9 mouse cellular contexts compared by ENCODE assay signal in genomic region chr14:34867266-34867665, GRCm38 (mm10). TPM values are rescaled to one million over a fixed set of nuclear protein-coding genes. Genes with fewer than 3 reads are reported as not detected.
A peak's percentile ranks its signal among the peaks of the same experiment; 100 is the strongest.
DNase-seq lines count a peak whose midpoint lies in the region; ATAC-seq and TF ChIP-seq lines count a peak whose summit lies in the region.
"Had no signal": no experiment of that assay in that cellular context is flagged by ENCODE, and none has a peak within 500 bp of the region (broad histone marks: within the 10 kb centered on the region; RNA-seq: fewer than 3 reads in every experiment).

No protein-coding gene starts in this region.

- H3K4me1 ChIP-seq in intestine, embryonic 14.5 days (replicated peaks; ENCODE audit: control insufficient read depth, insufficient read depth, low read length): no peaks in the 10 kb centered on the region
- no peaks in the 10 kb centered on the region for H3K4me1 ChIP-seq in intestine, embryonic 15.5 days (replicated peaks)
- no peaks in the 10 kb centered on the region for H3K4me1 ChIP-seq in MEL (ENCODE audit: control insufficient read depth in 1 of 2, insufficient read depth in 2 of 2, low read length in 2 of 2)
- no peaks in the 10 kb centered on the region for H3K4me1 ChIP-seq in limb, embryonic 11.5 days (ENCODE audit: control insufficient read depth, insufficient read depth, low read length)
- H3K4me1 ChIP-seq: megakaryocyte, embryonic 14.5 days had no signal

- 22% methylated on average over 5 of the region's 5 CpGs for WGBS in intestine, embryonic 14.5 days
- 27% methylated on average over 5 of the region's 5 CpGs for WGBS in intestine, embryonic 15.5 days
- WGBS in limb, embryonic 11.5 days: 22% methylated on average over 5 of the region's 5 CpGs

- H3K79me2 ChIP-seq in MEL (ENCODE audit: control insufficient read depth, insufficient read depth, low read length, poor library complexity): no peaks in the 10 kb centered on the region

- no peak for TF ChIP-seq EP300 in MEL (IDR thresholded peaks at IDR 0.05; ENCODE audit: low read depth in 1 of 2, low read length in 2 of 2)

- H3K36me3 ChIP-seq in intestine, embryonic 14.5 days (ENCODE audit: control insufficient read depth, insufficient read depth, low read length): no peaks in the 10 kb centered on the region
- H3K36me3 ChIP-seq in intestine, embryonic 15.5 days: no peaks in the 10 kb centered on the region
- H3K36me3 ChIP-seq in MEL (ENCODE audit: control insufficient read depth in 1 of 2, insufficient read depth in 2 of 2, low read length in 2 of 2): no peaks in the 10 kb centered on the region
- no peaks in the 10 kb centered on the region for H3K36me3 ChIP-seq in limb, embryonic 11.5 days (ENCODE audit: control insufficient read depth, insufficient read depth, low read length)

- H3K9ac ChIP-seq in intestine, embryonic 14.5 days (ENCODE audit: low read length): no peak overlapping the region
- no peak overlapping the region for H3K9ac ChIP-seq in intestine, embryonic 15.5 days
- H3K9ac ChIP-seq in MEL (ENCODE audit: control insufficient read depth, low read depth, low read length, poor library complexity, severe bottlenecking): no peak overlapping the region
- H3K9ac ChIP-seq in limb, embryonic 11.5 days (ENCODE audit: low read length): no peak overlapping the region

- H3K27ac ChIP-seq in intestine, embryonic 14.5 days (ENCODE audit: low read depth): no peak overlapping the region
- H3K27ac ChIP-seq in intestine, embryonic 15.5 days: no peak overlapping the region
- H3K27ac ChIP-seq in MEL (ENCODE audit: control insufficient read depth, low read depth, low read length): no peak overlapping the region
- H3K27ac ChIP-seq in limb, embryonic 11.5 days (replicated peaks; ENCODE audit: low read depth, low read length): no peak overlapping the region

- peak; percentile 88 for DNase-seq in intestine, embryonic 14.5 days (ENCODE audit: low spot score)
- peak; percentile 38 for DNase-seq in MEL (ENCODE audit: low read depth, low spot score)
- DNase-seq in c-Kit-positive CD71-negative TER-119-negative erythroid progenitor cells, embryonic 14.5 days (ENCODE audit: low read depth): peak; percentile 3
- peak; percentile 86 for DNase-seq in limb, embryonic 11.5 days (ENCODE audit: low spot score)
- no peak for DNase-seq in right cerebral cortex, postnatal 10 days (ENCODE audit: low spot score in 2 of 2)
- DNase-seq in cerebellum, postnatal 25 days: no peak
- no peak for DNase-seq in layer of hippocampus, adult 8-10 months (ENCODE audit: low spot score in 2 of 2)

- TF ChIP-seq RAD21 in MEL (IDR thresholded peaks at IDR 0.05; ENCODE audit: low read depth, low read length): no peak

- H3K4me2 ChIP-seq in intestine, embryonic 14.5 days (ENCODE audit: low read length): no peak overlapping the region
- no peak overlapping the region for H3K4me2 ChIP-seq in intestine, embryonic 15.5 days (replicated peaks)
- H3K4me2 ChIP-seq in limb, embryonic 11.5 days (ENCODE audit: low read depth, severe bottlenecking): no peak overlapping the region

- no peak for ATAC-seq in intestine, embryonic 14.5 days (replicated peaks; ENCODE audit: low FRiP score, low TSS enrichment, low read depth)
- ATAC-seq in intestine, embryonic 15.5 days: no peak
- no peak for ATAC-seq in limb, embryonic 11.5 days (ENCODE audit: insufficient number of reproducible peaks, low FRiP score, low TSS enrichment, low read depth)

- no peaks in the 10 kb centered on the region for H3K9me3 ChIP-seq in intestine, embryonic 14.5 days (ENCODE audit: control insufficient read depth, low read length)
- no peaks in the 10 kb centered on the region for H3K9me3 ChIP-seq in intestine, embryonic 15.5 days
- H3K9me3 ChIP-seq in MEL (replicated peaks; ENCODE audit: insufficient read depth, low read length): no peaks in the 10 kb centered on the region
- H3K9me3 ChIP-seq in limb, embryonic 11.5 days (ENCODE audit: control insufficient read depth, low read length): no peaks in the 10 kb centered on the region
- H3K9me3 ChIP-seq: megakaryocyte, embryonic 14.5 days had no signal

- H3K27me3 ChIP-seq in intestine, embryonic 14.5 days (replicated peaks; ENCODE audit: control insufficient read depth, insufficient read depth, low read length): no peaks in the 10 kb centered on the region
- no peaks in the 10 kb centered on the region for H3K27me3 ChIP-seq in intestine, embryonic 15.5 days (replicated peaks)
- H3K27me3 ChIP-seq in MEL (ENCODE audit: control insufficient read depth in 1 of 2, insufficient read depth in 2 of 2, low read length in 2 of 2): no peaks in the 10 kb centered on the region
- no peaks in the 10 kb centered on the region for H3K27me3 ChIP-seq in limb, embryonic 11.5 days (ENCODE audit: control insufficient read depth, insufficient read depth, low read length)
- H3K27me3 ChIP-seq: megakaryocyte, embryonic 14.5 days had no signal

- no peak overlapping the region for H3K4me3 ChIP-seq in intestine, embryonic 14.5 days (ENCODE audit: low read depth, low read length)
- H3K4me3 ChIP-seq in intestine, embryonic 15.5 days (replicated peaks): no peak overlapping the region
- no peak overlapping the region for H3K4me3 ChIP-seq in MEL (ENCODE audit: control insufficient read depth in 1 of 2, insufficient read depth in 1 of 2, low read depth in 2 of 2, low read length in 2 of 2)
- no peak overlapping the region for H3K4me3 ChIP-seq in limb, embryonic 11.5 days (ENCODE audit: low read depth, low read length)
- H3K4me3 ChIP-seq: megakaryocyte, embryonic 14.5 days had no signal

- TF ChIP-seq POLR2A in MEL (IDR thresholded peaks at IDR 0.05; ENCODE audit: control insufficient read depth in 1 of 2, insufficient read depth in 1 of 2, low read depth in 1 of 2, low read length in 2 of 2, poor library complexity in 1 of 2): no peak

- no peak for TF ChIP-seq CTCF in MEL (IDR thresholded peaks at IDR 0.05 in 2 of 3, conservative IDR thresholded peaks at IDR 0.05 in 1 of 3; ENCODE audit: control insufficient read depth in 1 of 3, insufficient read depth in 1 of 3, low read depth in 2 of 3, low read length in 3 of 3, poor library complexity in 1 of 3, severe bottlenecking in 1 of 3)

TF ChIP-seq in MEL, 35 proteins besides CTCF, POLR2A, EP300 and RAD21:
- TF ChIP-seq POLR2AphosphoS5 (IDR thresholded peaks at IDR 0.05; ENCODE audit: borderline replicate concordance, low read depth, low read length) (no peak), NRF1 (IDR thresholded peaks at IDR 0.05; ENCODE audit: insufficient read depth, low read depth, low read length, poor library complexity, severe bottlenecking) (no peak), NELFE (IDR thresholded peaks at IDR 0.05; ENCODE audit: low read depth, low read length) (no peak), MAFK (IDR thresholded peaks at IDR 0.05; ENCODE audit: borderline replicate concordance, low read depth, low read length) (no peak), UBTF (IDR thresholded peaks at IDR 0.05; ENCODE audit: borderline replicate concordance, insufficient read depth, low read depth, low read length) (no peak), MYB (IDR thresholded peaks at IDR 0.05; ENCODE audit: low read depth, low read length) (no peak), HCFC1 (IDR thresholded peaks at IDR 0.05; ENCODE audit: low read depth, low read length) (no peak), ZMIZ1 (IDR thresholded peaks at IDR 0.05; ENCODE audit: low read depth, low read length) (no peak), ZC3H11A (IDR thresholded peaks at IDR 0.05; ENCODE audit: low read depth, low read length) (no peak), ZNF384 (IDR thresholded peaks at IDR 0.05; ENCODE audit: low read depth, low read length) (no peak), MEF2A (IDR thresholded peaks at IDR 0.05; ENCODE audit: extremely low read depth, insufficient replicate concordance, low read depth, low read length, poor library complexity, severe bottlenecking) (no peak), ZKSCAN1 (IDR thresholded peaks at IDR 0.05; ENCODE audit: low read depth, low read length) (no peak), GATA1 (IDR thresholded peaks at IDR 0.05; ENCODE audit: low read depth, low read length) (no peak), MAX (IDR thresholded peaks at IDR 0.05; ENCODE audit: low read length) (no peak), TBP (IDR thresholded peaks at IDR 0.05; ENCODE audit: low read depth, low read length) (no peak), SIN3A (IDR thresholded peaks at IDR 0.05; ENCODE audit: low read length) (no peak), KAT2A (conservative IDR thresholded peaks at IDR 0.05; ENCODE audit: low read depth, low read length) (no peak), GABPA (IDR thresholded peaks at IDR 0.05; ENCODE audit: low read depth, low read length) (no peak), SMC3 (IDR thresholded peaks at IDR 0.05; ENCODE audit: low read depth, low read length) (no peak)

RNA-seq across cellular contexts. Expression of gene Grid1, which starts 47.4 kb away (rescaled TPM):
- 0.34 and 0.49 TPM in 2 replicates for polyA plus RNA-seq in intestine, embryonic 14.5 days (2014; fragmentation: Nextera tagmentation; extraction: Ambion mirVana)
- 0.33 and 0.41 TPM in 2 replicates for polyA plus RNA-seq in intestine, embryonic 15.5 days (2015; fragmentation: Nextera tagmentation; extraction: Ambion mirVana)
- total RNA-seq in MEL (2012; rRNA removed): not detected in 2 replicates
- not detected for polyA plus RNA-seq in MEL (2012; ENCODE audit: insufficient read depth in 1 of 2, insufficient read length in 2 of 2, low read depth in 1 of 2, low replicate concordance in 2 of 2, missing spikeins in 1 of 2)
- 0.17 TPM in 1 of 2 replicates, not detected in the other for polyA plus RNA-seq in limb, embryonic 11.5 days (2014; fragmentation: Nextera tagmentation; extraction: Ambion mirVana)
- total RNA-seq in layer of hippocampus, adult 8-10 months (2022): 10 to 100 TPM; 50.8 to 58.6 (median 55.0) TPM

Comparison
In these comparisons a context has a peak if more than half of its experiments do, and no peak if none do; other contexts are left out.
1. DNase-seq: peak in intestine, embryonic 14.5 days (single experiment), MEL (single experiment), c-Kit-positive CD71-negative TER-119-negative erythroid progenitor cells, embryonic 14.5 days (single experiment) and limb, embryonic 11.5 days (single experiment); none in right cerebral cortex, postnatal 10 days (0 of 2), cerebellum, postnatal 25 days (0 of 2) and layer of hippocampus, adult 8-10 months (0 of 2).